Mouse (Mus musculus) midbrain, postnatal 0 days (tissue): ENCODE measurements around the gene Nipal3. TPM values are rescaled to one million over a fixed set of nuclear protein-coding genes. Genes with fewer than 3 reads are reported as not detected.

Experiments used
- ATAC-seq: fragments of 200-750 bp; cut with Nextera tagmentation; 2 replicates; pipeline ENCODE4 v1.8.0; 2017; ENCODE audit warnings: moderate number of reproducible peaks, mild to moderate bottlenecking, moderate TSS enrichment, moderate library complexity; ENCODE audit not compliant: low FRiP score
- DNase-seq: peaks from one replicate; pipeline ENCODE4 v3.0.0-alpha.2; 2015; ENCODE audit warnings: low spot score
- H3K27ac ChIP-seq: fragments of 300-500 bp; sonication (generic); 2 replicates; pipeline ENCODE4 v1.5.1; 2014; ENCODE audit warnings: low read depth, mild to moderate bottlenecking, low read length, mixed read lengths
- H3K27me3 ChIP-seq: fragments of 300-500 bp; sonication (generic); 2 replicates; pipeline ENCODE4 v1.6.1; 2014; ENCODE audit warnings: low read length, control low read depth, mixed read lengths; ENCODE audit not compliant: insufficient read depth
- H3K36me3 ChIP-seq: fragments of 300-500 bp; sonication (generic); 2 replicates; pipeline ENCODE4 v1.6.1; 2014; ENCODE audit warnings: low read length, control low read depth, mixed read lengths; ENCODE audit not compliant: insufficient read depth
- H3K4me1 ChIP-seq: fragments of 300-500 bp; sonication (generic); 2 replicates; pipeline ENCODE4 v1.6.1; 2014; ENCODE audit warnings: mild to moderate bottlenecking, control low read depth, antibody characterized with exemption, low read length, mixed read lengths; ENCODE audit not compliant: insufficient read depth
- H3K4me2 ChIP-seq: fragments of 300-500 bp; sonication (generic); 2 replicates; pipeline ENCODE4 v1.6.1; 2014; ENCODE audit warnings: low read depth, mild to moderate bottlenecking, low read length, mixed read lengths; ENCODE audit not compliant: poor library complexity, severe bottlenecking
- H3K4me3 ChIP-seq: fragments of 300-500 bp; sonication (generic); 2 replicates; pipeline ENCODE4 v1.5.1; 2014; ENCODE audit warnings: low read depth, mild to moderate bottlenecking, low read length, moderate library complexity
- H3K9ac ChIP-seq: fragments of 300-500 bp; sonication (generic); replicated peaks from 2 replicates; pipeline ENCODE4 v1.6.1; 2014; ENCODE audit warnings: mild to moderate bottlenecking, low read length, moderate library complexity, mixed read lengths; ENCODE audit not compliant: poor library complexity, severe bottlenecking
- H3K9me3 ChIP-seq: fragments of 300-500 bp; sonication (generic); 2 replicates; pipeline ENCODE4 v1.6.1; 2016; ENCODE audit warnings: low read length, control low read depth
- CTCF ChIP-seq: IDR thresholded peaks from 2 replicates; pipeline ENCODE4 v1.5.1; 2016; ENCODE audit warnings: antibody characterized with exemption, mild to moderate bottlenecking
- WGBS: fragments of 180-500 bp; shearing (Covaris S2); extraction: QIAGEN DNeasy Blood & Tissue Kit; methylation state at CpG from one replicate; pipeline ENCODE4 v1.1.7; 2014; 5-methylcytosine and 5-hydroxymethylcytosine counted together
- polyA plus RNA-seq: library from polyadenylated mRNA; unstranded; fragments of >200 nt; fragmentation: Nextera tagmentation; extraction: Ambion mirVana; gene quantifications from 2 replicates; pipeline ENCODE4 v1.2.1, GENCODE M21; 2015
- total RNA-seq: library from RNA; depleted of rRNA; stranded (reverse); fragments of >200 nt; gene quantifications from 2 replicates; pipeline ENCODE4 v1.2.3, GENCODE M21; 2014

Nipal3 gene
- total and polyA plus RNA-seq, 2 experiments from 2014 or later, result 10.9 to 132 TPM

DNA sequence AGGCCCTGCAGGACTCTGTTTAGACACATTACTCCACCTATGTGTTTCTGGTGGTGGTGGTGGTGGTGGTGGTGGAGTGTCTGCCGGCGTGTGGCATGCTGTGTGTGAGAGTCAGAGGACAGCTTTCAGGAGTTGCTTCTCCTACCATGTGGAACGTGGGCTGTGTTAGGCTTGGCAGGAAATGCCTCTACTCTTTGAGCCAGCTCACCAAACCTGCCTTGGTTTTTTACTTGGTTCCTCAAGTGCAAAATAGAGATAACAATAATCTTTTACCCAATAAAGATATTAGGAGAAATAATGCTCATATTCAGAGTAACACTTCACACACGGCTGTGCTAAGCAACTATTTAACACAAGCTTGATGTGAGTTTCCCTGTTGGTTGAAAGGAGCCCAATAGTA lies 65.5 kb downstream of the Nipal3 start:
- no peak for DNase-seq
- Histone ChIP-seq H3K36me3 (no peaks in the 10 kb centered on the region), H3K9me3 (no peaks in the 10 kb centered on the region), H3K27ac (no peak overlapping the region), H3K4me1 (no peaks in the 10 kb centered on the region), H3K9ac (no peak overlapping the region), H3K27me3 (no peaks in the 10 kb centered on the region), H3K4me3 (no peak overlapping the region), H3K4me2 (no peak overlapping the region)
- WGBS, result 90% methylated on average over 4 of the region's 4 CpGs
- no peak for ATAC-seq
- no peak for TF ChIP-seq CTCF

DNA sequence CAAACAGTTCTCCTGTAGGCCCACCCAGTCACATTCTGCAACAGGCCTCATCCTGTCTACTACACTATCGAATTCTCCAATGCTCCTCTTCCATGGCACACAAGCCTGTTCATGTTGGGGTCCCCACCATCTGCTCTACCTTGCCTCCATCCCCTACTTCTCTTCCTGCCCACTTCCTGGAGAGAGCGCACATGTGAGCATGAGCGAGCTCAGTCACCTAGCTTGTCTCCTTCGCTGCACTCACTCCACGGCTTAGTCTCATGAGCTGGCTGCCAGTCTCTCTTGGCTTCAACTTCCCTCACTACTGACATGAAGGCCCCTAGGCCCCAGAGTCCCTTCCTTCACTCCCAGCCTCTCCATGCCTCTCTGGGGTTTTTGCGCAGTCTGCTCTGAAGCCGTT lies 68.3 kb downstream of the Nipal3 start:
- no peak for ATAC-seq

DNA sequence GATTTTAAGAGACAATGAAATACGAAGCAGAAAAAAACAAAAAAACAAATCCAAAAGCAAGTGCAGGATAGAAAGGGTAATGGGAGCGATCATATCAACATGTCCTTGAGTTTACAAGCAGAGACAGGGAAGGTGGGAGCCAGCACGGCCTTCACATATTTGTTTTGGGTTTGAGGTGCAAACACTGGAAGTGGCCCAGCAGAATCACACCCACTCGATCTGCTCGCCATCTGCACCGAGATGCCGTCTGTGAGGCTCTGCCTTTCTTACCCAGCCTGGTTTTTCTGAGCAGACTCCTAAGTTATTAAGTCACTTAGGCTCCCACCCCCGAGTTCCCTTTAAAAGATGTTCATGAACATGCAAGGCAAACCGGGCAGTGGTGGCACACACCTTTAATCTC lies 69.2 kb downstream of the Nipal3 start:
- Histone ChIP-seq H3K4me3 (no peak overlapping the region), H3K27me3 (no peaks in the 10 kb centered on the region), H3K27ac (no peak overlapping the region), H3K9me3 (no peaks in the 10 kb centered on the region), H3K36me3 (peaks cover 14% of the 10 kb centered on the region), H3K4me2 (no peak overlapping the region), H3K9ac (no peak overlapping the region), H3K4me1 (no peaks in the 10 kb centered on the region)
- DNase-seq (no peak), ATAC-seq (no peak)
- TF ChIP-seq CTCF, result no peak
- WGBS, result 90% methylated on average over 9 of the region's 9 CpGs

More for the DNA sequence above, 68.3 kb downstream of the Nipal3 start:
- TF ChIP-seq CTCF, result no peak
- no peaks in the 10 kb centered on the region for H3K27me3 ChIP-seq
- DNase-seq, result no peak
- no peak overlapping the region for H3K9ac ChIP-seq
- 91% methylated on average over 7 of the region's 7 CpGs for WGBS
- peaks cover 6% of the 10 kb centered on the region; the same call in 1 of the 2 replicates for H3K36me3 ChIP-seq
- H3K4me2 ChIP-seq, result no peak overlapping the region
- H3K4me1 ChIP-seq, result no peaks in the 10 kb centered on the region
- no peaks in the 10 kb centered on the region for H3K9me3 ChIP-seq
- no peak overlapping the region for H3K27ac ChIP-seq
- no peak overlapping the region for H3K4me3 ChIP-seq

DNA sequence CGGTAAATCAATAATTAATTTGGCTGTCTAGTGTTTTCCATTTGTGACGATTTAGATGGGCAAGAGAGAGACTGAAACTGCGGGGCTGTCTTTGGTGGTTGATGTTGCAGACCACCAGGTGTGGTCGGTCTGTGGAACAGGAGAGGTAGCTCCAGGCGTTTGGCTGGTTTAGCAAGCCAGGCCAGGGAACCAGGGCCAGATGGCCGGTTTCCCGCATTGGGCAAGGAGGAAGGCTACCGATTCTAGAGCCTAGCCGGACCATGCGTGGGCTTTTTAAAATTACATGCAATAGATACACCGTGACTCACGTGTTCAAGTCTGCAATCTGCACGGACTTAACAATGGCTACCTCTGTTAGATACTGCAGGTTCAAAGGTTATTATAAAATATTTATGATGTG lies 73.9 kb downstream of the Nipal3 start:
- Histone ChIP-seq H3K9me3 (no peaks in the 10 kb centered on the region), H3K9ac (no peak overlapping the region), H3K27ac (no peak overlapping the region), H3K4me1 (no peaks in the 10 kb centered on the region), H3K36me3 (peaks cover 48% of the 10 kb centered on the region), H3K4me3 (no peak overlapping the region), H3K4me2 (no peak overlapping the region), H3K27me3 (no peaks in the 10 kb centered on the region)
- 96% methylated on average over 13 of the region's 13 CpGs for WGBS
- TF ChIP-seq CTCF, result no peak
- DNase-seq (no peak), ATAC-seq (no peak)

DNA sequence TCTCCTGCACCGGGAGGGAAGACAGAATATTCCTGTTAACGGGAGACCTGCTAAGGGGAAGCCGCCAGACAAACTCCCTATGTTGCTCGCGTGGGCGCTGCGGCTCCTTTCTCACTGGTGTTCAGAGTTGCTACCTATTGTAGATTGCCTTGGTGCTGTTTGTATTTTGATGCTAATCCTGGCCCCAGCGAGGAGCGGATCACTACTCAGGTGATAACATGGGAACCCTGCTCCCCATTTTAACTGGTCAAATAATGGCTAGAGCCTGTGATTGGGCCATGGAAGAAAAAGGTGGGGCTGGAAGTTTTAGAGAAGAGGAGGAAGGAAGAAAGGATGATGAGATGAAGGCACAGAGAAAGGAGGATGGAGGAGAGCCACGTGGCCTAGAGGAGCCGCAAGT lies 74.4 kb downstream of the Nipal3 start:
- DNase-seq, result no peak
- no peak overlapping the region for H3K27ac ChIP-seq
- H3K4me3 ChIP-seq, result no peak overlapping the region
- H3K9ac ChIP-seq, result no peak overlapping the region
- ATAC-seq, result no peak
- no peaks in the 10 kb centered on the region for H3K27me3 ChIP-seq
- no peaks in the 10 kb centered on the region for H3K9me3 ChIP-seq
- TF ChIP-seq CTCF, result no peak
- no peaks in the 10 kb centered on the region for H3K4me1 ChIP-seq
- no peak overlapping the region for H3K4me2 ChIP-seq
- H3K36me3 ChIP-seq, result peaks cover 53% of the 10 kb centered on the region
- 81% methylated on average over 11 of the region's 11 CpGs for WGBS

DNA sequence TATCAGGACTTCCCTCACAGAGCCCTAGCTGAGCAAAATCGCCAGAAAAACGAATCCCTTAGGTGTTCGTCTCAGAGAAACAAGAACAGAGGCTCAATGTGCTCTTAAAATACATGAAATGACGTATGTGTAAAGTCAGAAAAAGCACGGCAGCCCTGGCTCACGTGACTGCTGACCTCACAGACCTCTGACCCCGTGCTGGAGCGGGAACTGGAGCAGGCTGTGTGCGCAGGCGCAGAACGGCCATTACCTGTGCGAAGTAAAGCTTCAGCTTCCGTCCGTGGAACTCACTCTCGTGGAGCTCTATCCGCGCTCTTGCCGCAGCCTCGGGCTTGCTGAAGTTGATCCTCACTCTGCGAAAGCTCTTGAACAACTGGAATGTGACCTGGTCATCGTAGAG lies 74.8 kb downstream of the Nipal3 start:
- no peak overlapping the region for H3K4me2 ChIP-seq
- H3K4me3 ChIP-seq, result no peak overlapping the region
- peaks cover 55% of the 10 kb centered on the region for H3K36me3 ChIP-seq
- H3K9me3 ChIP-seq, result no peaks in the 10 kb centered on the region
- no peak overlapping the region for H3K27ac ChIP-seq
- DNase-seq (no peak), ATAC-seq (no peak)
- no peak for TF ChIP-seq CTCF
- 91% methylated on average over 21 of the region's 21 CpGs for WGBS
- no peaks in the 10 kb centered on the region for H3K27me3 ChIP-seq
- H3K4me1 ChIP-seq, result no peaks in the 10 kb centered on the region
- H3K9ac ChIP-seq, result no peak overlapping the region
